Comparison of ENCODE assay signal across 20 mouse cellular contexts in genomic region chr2:27895648-27896047, GRCm38 (mm10). TPM values are rescaled to one million over a fixed set of nuclear protein-coding genes. Genes with fewer than 3 reads are reported as not detected.
DNase-seq lines count a peak whose midpoint lies in the region; ATAC-seq and TF ChIP-seq lines count a peak whose summit lies in the region.
"Had no signal": no experiment of that assay in that cellular context is flagged by ENCODE, and none has a peak within 500 bp of the region (broad histone marks: within the 10 kb centered on the region; RNA-seq: fewer than 3 reads in every experiment).

No protein-coding gene starts in this region.

- H3K27me3 ChIP-seq in forebrain, embryonic 10.5 days (ENCODE audit: poor library complexity, severe bottlenecking), result no peaks in the 10 kb centered on the region
- H3K27me3 ChIP-seq in forebrain, embryonic 15.5 days, result no peaks in the 10 kb centered on the region
- no peaks in the 10 kb centered on the region for H3K27me3 ChIP-seq in kidney, postnatal 0 days (ENCODE audit: insufficient read depth, low read length)
- H3K27me3 ChIP-seq in embryonic facial prominence, embryonic 14.5 days (replicated peaks; ENCODE audit: control insufficient read depth, insufficient read depth, low read length), result no peaks in the 10 kb centered on the region
- H3K27me3 ChIP-seq in limb, embryonic 12.5 days, result no peaks in the 10 kb centered on the region
- no peaks in the 10 kb centered on the region for H3K27me3 ChIP-seq in heart, embryonic 12.5 days (replicated peaks)
- H3K27me3 ChIP-seq: embryonic facial prominence, embryonic 15.5 days; forebrain, embryonic 12.5 days; heart, embryonic 13.5 days had no signal

- peaks cover 46% of the 10 kb centered on the region for H3K4me1 ChIP-seq in forebrain, embryonic 10.5 days
- H3K4me1 ChIP-seq in forebrain, embryonic 15.5 days, result no peaks in the 10 kb centered on the region
- no peaks in the 10 kb centered on the region for H3K4me1 ChIP-seq in kidney, postnatal 0 days (replicated peaks; ENCODE audit: insufficient read depth, low read length)
- H3K4me1 ChIP-seq in embryonic facial prominence, embryonic 14.5 days (ENCODE audit: control insufficient read depth, insufficient read depth, low read length), result peaks cover 29% of the 10 kb centered on the region
- peaks cover 37% of the 10 kb centered on the region for H3K4me1 ChIP-seq in limb, embryonic 12.5 days (replicated peaks)
- H3K4me1 ChIP-seq in heart, embryonic 12.5 days (replicated peaks), result peaks cover 47% of the 10 kb centered on the region

- no peak for DNase-seq in forebrain, embryonic 10.5 days (ENCODE audit: extremely low spot score, low spot score)
- no peak for DNase-seq in kidney, postnatal 0 days (ENCODE audit: low spot score)
- no peak for DNase-seq in kidney, adult 8-10 months
- no peak for DNase-seq in embryonic facial prominence, embryonic 14.5 days (ENCODE audit: low spot score)
- no peak for DNase-seq in layer of hippocampus, postnatal 10 days (ENCODE audit: low spot score in 2 of 2)
- DNase-seq: adrenal gland, postnatal 14 days; cerebellum, adult 11-12 months; cerebellum, adult 9-10 months; cerebellum, postnatal 25 days; forebrain, postnatal 0 days; gastrocnemius, postnatal 10 days had no signal

- 68% methylated on average over 4 of the region's 4 CpGs for WGBS in forebrain, embryonic 10.5 days
- 77% methylated on average over 4 of the region's 4 CpGs for WGBS in forebrain, embryonic 15.5 days
- 89% methylated on average over 4 of the region's 4 CpGs for WGBS in kidney, postnatal 0 days
- WGBS in embryonic facial prominence, embryonic 14.5 days, result 70% methylated on average over 4 of the region's 4 CpGs
- 69% methylated on average over 4 of the region's 4 CpGs for WGBS in limb, embryonic 12.5 days
- 83% methylated on average over 4 of the region's 4 CpGs for WGBS in heart, embryonic 12.5 days

- H3K9ac ChIP-seq in forebrain, embryonic 15.5 days (replicated peaks), result no peak overlapping the region
- H3K9ac ChIP-seq in kidney, postnatal 0 days (ENCODE audit: low read depth, low read length), result 0 out of 2 replicates have a peak overlapping the region, but pooled peaks have one; percentile 4
- H3K9ac ChIP-seq in embryonic facial prominence, embryonic 14.5 days (ENCODE audit: low read depth, low read length), result 0 out of 2 replicates have a peak overlapping the region, but pooled peaks have one; percentile 34
- H3K9ac ChIP-seq in limb, embryonic 12.5 days (replicated peaks), result 0 out of 2 replicates have a peak overlapping the region, but pooled peaks have one; percentile 27
- no peak overlapping the region for H3K9ac ChIP-seq in heart, embryonic 12.5 days
- H3K9ac ChIP-seq: embryonic facial prominence, embryonic 15.5 days; forebrain, embryonic 12.5 days; forebrain, postnatal 0 days; heart, embryonic 13.5 days; hindbrain, embryonic 14.5 days had no signal

- no peaks in the 10 kb centered on the region for H3K9me3 ChIP-seq in forebrain, embryonic 10.5 days
- H3K9me3 ChIP-seq in forebrain, embryonic 15.5 days, result no peaks in the 10 kb centered on the region
- H3K9me3 ChIP-seq in kidney, postnatal 0 days (replicated peaks; ENCODE audit: low read length), result no peaks in the 10 kb centered on the region
- no peaks in the 10 kb centered on the region for H3K9me3 ChIP-seq in embryonic facial prominence, embryonic 14.5 days (ENCODE audit: control insufficient read depth, low read length)
- no peaks in the 10 kb centered on the region for H3K9me3 ChIP-seq in limb, embryonic 12.5 days
- H3K9me3 ChIP-seq in heart, embryonic 12.5 days (replicated peaks), result no peaks in the 10 kb centered on the region
- H3K9me3 ChIP-seq: embryonic facial prominence, embryonic 15.5 days; forebrain, embryonic 12.5 days; heart, embryonic 13.5 days had no signal

- no peak overlapping the region for H3K4me2 ChIP-seq in forebrain, embryonic 15.5 days (replicated peaks)
- no peak overlapping the region for H3K4me2 ChIP-seq in kidney, postnatal 0 days (ENCODE audit: low read length)
- no peak overlapping the region for H3K4me2 ChIP-seq in embryonic facial prominence, embryonic 14.5 days (ENCODE audit: low read depth, low read length)
- H3K4me2 ChIP-seq in limb, embryonic 12.5 days, result no peak overlapping the region
- H3K4me2 ChIP-seq in heart, embryonic 12.5 days, result no peak overlapping the region
- H3K4me2 ChIP-seq: embryonic facial prominence, embryonic 15.5 days; forebrain, embryonic 12.5 days; heart, embryonic 13.5 days; hindbrain, embryonic 14.5 days had no signal

- TF ChIP-seq CTCF in kidney, postnatal 0 days (IDR thresholded peaks at IDR 0.05; ENCODE audit: low read depth), result no peak

- H3K27ac ChIP-seq in forebrain, embryonic 10.5 days, result 0 out of 2 replicates have a peak overlapping the region, but pooled peaks have one; percentile 13
- H3K27ac ChIP-seq in forebrain, embryonic 15.5 days (replicated peaks), result no peak overlapping the region
- H3K27ac ChIP-seq in kidney, postnatal 0 days, result no peak overlapping the region
- no peak overlapping the region for H3K27ac ChIP-seq in embryonic facial prominence, embryonic 14.5 days (replicated peaks; ENCODE audit: low read depth, low read length)
- H3K27ac ChIP-seq in limb, embryonic 12.5 days, result no peak overlapping the region
- H3K27ac ChIP-seq in heart, embryonic 12.5 days (ENCODE audit: poor library complexity, severe bottlenecking), result no peak overlapping the region
- H3K27ac ChIP-seq: embryonic facial prominence, embryonic 15.5 days; forebrain, embryonic 12.5 days; heart, embryonic 13.5 days; hindbrain, embryonic 14.5 days had no signal

- H3K4me3 ChIP-seq in forebrain, embryonic 10.5 days, result no peak overlapping the region
- H3K4me3 ChIP-seq in forebrain, embryonic 15.5 days, result no peak overlapping the region
- no peak overlapping the region for H3K4me3 ChIP-seq in kidney, postnatal 0 days (replicated peaks; ENCODE audit: low read depth, low read length)
- H3K4me3 ChIP-seq in embryonic facial prominence, embryonic 14.5 days (ENCODE audit: low read depth, low read length), result no peak overlapping the region
- H3K4me3 ChIP-seq in limb, embryonic 12.5 days (replicated peaks), result no peak overlapping the region
- H3K4me3 ChIP-seq in heart, embryonic 12.5 days, result no peak overlapping the region
- H3K4me3 ChIP-seq: embryonic facial prominence, embryonic 15.5 days; forebrain, embryonic 12.5 days; heart, embryonic 13.5 days had no signal

- ATAC-seq in forebrain, embryonic 15.5 days (replicated peaks), result no peak
- no peak for ATAC-seq in kidney, postnatal 0 days (replicated peaks; ENCODE audit: low FRiP score, low read depth)
- ATAC-seq in embryonic facial prominence, embryonic 14.5 days (ENCODE audit: low read depth), result no peak
- ATAC-seq in limb, embryonic 12.5 days (ENCODE audit: insufficient number of reproducible peaks, insufficient read depth, low FRiP score, low TSS enrichment, low read depth), result no peak
- ATAC-seq in heart, embryonic 12.5 days (ENCODE audit: insufficient number of reproducible peaks, low FRiP score), result no peak
- ATAC-seq: activated CD4-positive, CD25-positive, alpha-beta regulatory T cell, adult 4 months; forebrain, postnatal 0 days; intestine, embryonic 16.5 days had no signal

- no peaks in the 10 kb centered on the region for H3K36me3 ChIP-seq in forebrain, embryonic 10.5 days (replicated peaks)
- H3K36me3 ChIP-seq in forebrain, embryonic 15.5 days, result no peaks in the 10 kb centered on the region
- no peaks in the 10 kb centered on the region for H3K36me3 ChIP-seq in kidney, postnatal 0 days (ENCODE audit: insufficient read depth, low read length)
- peaks cover 7% of the 10 kb centered on the region; the same call in 1 of the 2 replicates for H3K36me3 ChIP-seq in embryonic facial prominence, embryonic 14.5 days (ENCODE audit: control insufficient read depth, insufficient read depth, low read length)
- peaks cover 18% of the 10 kb centered on the region; the same call in 1 of the 2 replicates for H3K36me3 ChIP-seq in limb, embryonic 12.5 days
- H3K36me3 ChIP-seq in heart, embryonic 12.5 days, result no peaks in the 10 kb centered on the region
- H3K36me3 ChIP-seq: embryonic facial prominence, embryonic 15.5 days; forebrain, embryonic 12.5 days had no signal

RNA-seq across cellular contexts. Expression of gene Col5a1, which starts 9.4 kb away (rescaled TPM):
- polyA plus RNA-seq in forebrain, embryonic 10.5 days (2016; fragmentation: Nextera tagmentation; extraction: Ambion mirVana), result 11.0 and 11.1 TPM in 2 replicates
- polyA plus RNA-seq in forebrain, embryonic 15.5 days (2015; fragmentation: Nextera tagmentation; extraction: Ambion mirVana), result 5.4 and 5.9 TPM in 2 replicates
- 33.2 and 36.5 TPM in 2 replicates for polyA plus RNA-seq in kidney, postnatal 0 days (2015; fragmentation: Nextera tagmentation; extraction: Ambion mirVana)
- 253 and 258 TPM in 2 replicates for polyA plus RNA-seq in embryonic facial prominence, embryonic 14.5 days (2014; fragmentation: Nextera tagmentation; extraction: Ambion mirVana)
- polyA plus RNA-seq in limb, embryonic 12.5 days (2016; fragmentation: Nextera tagmentation; extraction: Ambion mirVana), result 59.1 and 65.0 TPM in 2 replicates
- 53.3 and 54.7 TPM in 2 replicates for polyA plus RNA-seq in heart, embryonic 12.5 days (2016; fragmentation: Nextera tagmentation; extraction: Ambion mirVana)
- total RNA-seq in layer of hippocampus, postnatal 10 days (2021), result 10 to 100 TPM in 1 of 2 experiments, 1 to 10 TPM in 1; 9.9 to 10.8 TPM
- polyA plus RNA-seq: activated CD4-positive, CD25-positive, alpha-beta regulatory T cell, adult 4 months had no signal

Comparison
In these comparisons a context has a peak if more than half of its experiments do, and no peak if none do; other contexts are left out.
1. H3K9ac ChIP-seq: peak in kidney, postnatal 0 days (single experiment), embryonic facial prominence, embryonic 14.5 days (single experiment) and limb, embryonic 12.5 days (single experiment); none in forebrain, embryonic 15.5 days (single experiment) and heart, embryonic 12.5 days (single experiment).